Mouse (Mus musculus) C2C12 (cell line): ENCODE data around the gene Myt1l. TPM values are rescaled to one million over a fixed set of nuclear protein-coding genes. Genes with fewer than 3 reads are reported as not detected.

Experiments
- H3K27me3 ChIP-seq: one replicate; pipeline ENCODE4 v1.6.1; 2011; ENCODE audit not compliant: control insufficient read depth, insufficient read depth, insufficient read length
- H3K36me3 ChIP-seq: one replicate; pipeline ENCODE4 v1.6.1; 2011; ENCODE audit not compliant: control insufficient read depth, insufficient read depth
- H3K4me3 ChIP-seq: one replicate; pipeline ENCODE4 v1.5.1; 2011; ENCODE audit warnings: mild to moderate bottlenecking, control low read depth; ENCODE audit not compliant: poor library complexity, insufficient read depth, severe bottlenecking
- H3K79me2 ChIP-seq: one replicate; pipeline ENCODE4 v1.6.1; 2011; ENCODE audit not compliant: control insufficient read depth, insufficient read depth
- H3K79me3 ChIP-seq: one replicate; pipeline ENCODE4 v1.6.1; 2011; ENCODE audit warnings: low read depth, control low read depth
- H3ac ChIP-seq: one replicate; pipeline ENCODE3; 2011; ENCODE audit warnings: low read depth; ENCODE audit not compliant: control insufficient read depth, insufficient read length
- CEBPB ChIP-seq: IDR thresholded peaks from one replicate; pipeline ENCODE4 v1.6.1; 2011; ENCODE audit warnings: low read depth, mild to moderate bottlenecking, control low read depth, moderate library complexity
- CTCF ChIP-seq: IDR thresholded peaks from one replicate; pipeline ENCODE4 v1.5.1; 2011; ENCODE audit not compliant: control insufficient read depth, insufficient read depth, insufficient read length
- FOSL1 ChIP-seq: IDR thresholded peaks from one replicate; pipeline ENCODE4 v1.8.0; 2011; ENCODE audit warnings: mild to moderate bottlenecking, low read length; ENCODE audit not compliant: poor library complexity, insufficient read depth, severe bottlenecking
- MAX ChIP-seq: IDR thresholded peaks from one replicate; pipeline ENCODE4 v1.6.1; 2011; ENCODE audit warnings: mild to moderate bottlenecking, control low read depth
- MYOD1 ChIP-seq: IDR thresholded peaks from one replicate; pipeline ENCODE4 v1.6.1; 2011; ENCODE audit warnings: low read depth; ENCODE audit not compliant: control insufficient read depth, insufficient read length
- MYOG ChIP-seq: IDR thresholded peaks from one replicate; pipeline ENCODE4 v1.6.1; 2011; ENCODE audit not compliant: control insufficient read depth, insufficient read length; ENCODE audit errors: extremely low read depth
- USF1 ChIP-seq: IDR thresholded peaks from one replicate; pipeline ENCODE4 v1.6.1; 2011; ENCODE audit warnings: low read depth, mild to moderate bottlenecking, control low read depth, moderate library complexity
- polyA plus RNA-seq: library from polyadenylated mRNA; unstranded; fragments of >200 nt; fragmentation: generic; extraction: Trizol; gene quantifications from one replicate; pipeline ENCODE4 v1.2.1, GENCODE M21; 2012; ENCODE audit warnings: missing spikeins

Gene Myt1l
- polyA plus RNA-seq, 1 experiment, result not detected

DNA sequence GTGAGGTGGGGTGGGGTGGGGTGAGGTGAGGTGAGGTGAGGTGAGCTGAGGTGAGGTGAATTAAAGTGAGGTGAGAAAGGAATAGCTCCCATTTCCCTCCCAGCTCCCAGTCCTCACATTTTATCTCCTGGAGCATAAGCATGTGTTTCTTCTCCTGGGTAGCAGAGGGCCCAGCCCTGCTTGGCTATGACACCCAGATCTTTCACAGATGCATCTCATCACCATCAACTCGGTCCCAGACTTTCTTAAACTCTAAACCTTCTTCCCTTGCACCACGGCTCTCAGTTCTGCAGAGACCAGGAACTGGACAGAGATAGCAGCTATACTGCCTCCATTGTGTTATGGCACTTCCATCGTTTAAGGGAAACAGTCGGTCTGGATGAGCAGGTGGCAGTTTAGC is 172.9 kb downstream of the Myt1l start:
- Histone ChIP-seq H3K4me3 (no peak overlapping the region), H3K36me3 (no peaks in the 10 kb centered on the region), H3K79me3 (no peaks in the 10 kb centered on the region), H3ac (no peak overlapping the region), H3K27me3 (no peaks in the 10 kb centered on the region), H3K79me2 (no peaks in the 10 kb centered on the region)
- TF ChIP-seq CTCF, result no peak
- no peak for TF ChIP-seq FOSL1
- no peak for TF ChIP-seq USF1
- TF ChIP-seq MYOG, result no peak

DNA sequence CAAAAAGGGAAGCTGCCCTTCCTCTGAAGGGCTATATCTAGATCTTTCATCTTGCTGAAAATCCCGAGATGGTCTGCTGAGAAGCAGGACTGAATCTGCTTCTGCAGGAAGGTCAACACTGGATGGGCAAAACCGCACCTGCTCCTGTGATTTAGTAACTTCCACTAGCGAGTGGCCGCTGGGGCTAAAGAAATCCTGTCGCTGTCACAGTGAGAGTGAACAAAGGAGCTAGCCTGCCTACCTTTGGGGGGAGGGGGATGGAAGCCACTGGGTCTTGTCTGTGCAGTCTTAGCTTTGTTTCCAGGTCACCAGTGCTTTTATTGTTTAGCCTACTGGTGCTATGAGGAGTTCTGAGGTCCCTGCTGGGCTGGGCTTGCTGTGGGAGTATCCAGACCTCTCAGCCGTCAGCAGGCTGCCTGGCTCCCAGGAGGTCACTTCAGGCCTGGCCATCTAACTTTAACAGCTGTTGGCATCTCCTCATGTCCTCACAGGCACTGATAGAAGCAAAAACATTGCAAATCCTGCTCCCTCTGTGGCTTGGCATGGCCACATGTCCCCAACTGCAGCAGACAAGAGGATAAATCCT is 173.6 kb downstream of the Myt1l start:
- no peak overlapping the region for H3K4me3 ChIP-seq
- no peak overlapping the region for H3ac ChIP-seq
- H3K27me3 ChIP-seq, result no peaks in the 10 kb centered on the region
- no peaks in the 10 kb centered on the region for H3K79me3 ChIP-seq
- H3K36me3 ChIP-seq, result no peaks in the 10 kb centered on the region
- H3K79me2 ChIP-seq, result no peaks in the 10 kb centered on the region
- TF ChIP-seq MYOD1 (no peak), FOSL1 (no peak), CTCF (no peak), USF1 (no peak), CEBPB (no peak), MYOG (no peak), MAX (no peak)

DNA sequence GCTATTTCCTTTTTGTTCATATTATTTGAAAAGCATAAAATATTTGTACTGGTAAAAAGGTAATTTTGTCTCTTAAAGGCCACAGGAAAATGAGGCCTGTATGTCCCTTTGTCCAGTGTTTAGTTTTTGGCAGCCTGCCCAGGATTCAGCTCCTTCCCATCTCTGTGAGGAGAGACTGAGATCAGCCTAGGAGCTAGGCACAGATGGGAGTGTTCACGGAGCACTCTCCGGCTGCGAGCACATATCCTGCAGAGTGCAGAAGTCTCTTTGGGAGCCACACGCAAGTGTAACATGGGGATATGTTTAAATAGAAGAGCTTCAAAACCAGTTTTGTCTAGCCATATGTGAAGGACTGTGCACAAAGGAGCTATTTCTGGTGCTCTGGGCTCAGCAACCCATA is 174.4 kb downstream of the Myt1l start:
- no peaks in the 10 kb centered on the region for H3K27me3 ChIP-seq
- TF ChIP-seq MYOG, result no peak
- no peak for TF ChIP-seq CEBPB
- TF ChIP-seq MYOD1, result no peak
- no peak for TF ChIP-seq CTCF
- no peak for TF ChIP-seq FOSL1
- H3K4me3 ChIP-seq, result no peak overlapping the region
- H3K79me3 ChIP-seq, result no peaks in the 10 kb centered on the region
- no peaks in the 10 kb centered on the region for H3K79me2 ChIP-seq
- no peak overlapping the region for H3ac ChIP-seq
- no peaks in the 10 kb centered on the region for H3K36me3 ChIP-seq

- no peak overlapping the region for H3ac ChIP-seq
- no peaks in the 10 kb centered on the region for H3K27me3 ChIP-seq
- no peaks in the 10 kb centered on the region for H3K36me3 ChIP-seq
- TF ChIP-seq MYOG, result no peak
- no peak for TF ChIP-seq MYOD1
- no peak for TF ChIP-seq USF1
- TF ChIP-seq CTCF, result no peak
- TF ChIP-seq FOSL1, result no peak
- no peak for TF ChIP-seq CEBPB
- no peak for TF ChIP-seq MAX
- no peak overlapping the region for H3K4me3 ChIP-seq
- H3K79me2 ChIP-seq, result no peaks in the 10 kb centered on the region
- no peaks in the 10 kb centered on the region for H3K79me3 ChIP-seq
Measured at GRCm38 (mm10) chr12:29703541-29703940, 175.4 kb downstream of the Myt1l start.

DNA sequence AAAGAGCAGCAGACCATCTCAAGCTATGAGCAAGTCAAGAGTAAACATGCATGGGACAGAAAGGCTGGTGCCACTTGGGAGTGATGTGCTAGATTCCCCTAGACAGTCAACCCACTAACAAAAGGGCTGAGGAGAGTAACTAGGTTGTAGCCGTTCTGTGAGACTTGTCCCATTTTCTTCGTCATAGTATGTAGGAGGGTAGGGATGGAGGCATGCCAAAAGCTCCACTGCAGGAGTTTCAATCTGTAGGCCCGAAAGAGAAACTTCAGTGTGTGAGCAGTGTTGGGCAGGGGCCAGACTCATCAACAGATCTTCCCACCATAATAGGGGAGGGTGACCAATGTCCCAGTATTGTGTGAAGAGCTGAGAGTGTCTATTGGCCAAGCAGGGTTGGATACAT is 178.9 kb downstream of the Myt1l start:
- Histone ChIP-seq H3K36me3 (no peaks in the 10 kb centered on the region), H3K4me3 (no peak overlapping the region), H3ac (no peak overlapping the region), H3K27me3 (no peaks in the 10 kb centered on the region), H3K79me2 (no peaks in the 10 kb centered on the region), H3K79me3 (no peaks in the 10 kb centered on the region)
- TF ChIP-seq CEBPB (no peak), FOSL1 (no peak), MYOG (no peak), CTCF (no peak), USF1 (no peak), MYOD1 (no peak), MAX (no peak)

- no peak overlapping the region for H3ac ChIP-seq
- no peaks in the 10 kb centered on the region for H3K79me3 ChIP-seq
- no peaks in the 10 kb centered on the region for H3K36me3 ChIP-seq
- no peak overlapping the region for H3K4me3 ChIP-seq
- no peaks in the 10 kb centered on the region for H3K79me2 ChIP-seq
- no peaks in the 10 kb centered on the region for H3K27me3 ChIP-seq
- TF ChIP-seq FOSL1, result no peak
- no peak for TF ChIP-seq MAX
- TF ChIP-seq CTCF, result no peak
- no peak for TF ChIP-seq MYOD1
- TF ChIP-seq MYOG, result no peak
Measured at GRCm38 (mm10) chr12:29708166-29708565, 180.0 kb downstream of the Myt1l start.
